Mouse (Mus musculus) liver, postnatal 0 days (tissue): ENCODE measurements around the gene D430042O09Rik. TPM values are rescaled to one million over a fixed set of nuclear protein-coding genes. Genes with fewer than 3 reads are reported as not detected.

Source experiments
- ATAC-seq: fragments of 200-750 bp; cut with Nextera tagmentation; 2 replicates; pipeline ENCODE4 v1.8.0; 2017; ENCODE audit warnings: mild to moderate bottlenecking, moderate library complexity
- DNase-seq: peaks from one replicate; pipeline ENCODE4 v3.0.0-alpha.2; 2016
- H3K27ac ChIP-seq: fragments of 300-500 bp; sonication (generic); 2 replicates; pipeline ENCODE4 v1.5.1; 2014; ENCODE audit warnings: antibody characterized with exemption, moderate library complexity, mild to moderate bottlenecking, low read depth
- H3K27me3 ChIP-seq: fragments of 300-500 bp; sonication (generic); 2 replicates; pipeline ENCODE4 v1.6.1; 2014; ENCODE audit warnings: low read length, control low read depth, mixed read lengths; ENCODE audit not compliant: insufficient read depth
- H3K36me3 ChIP-seq: fragments of 300-500 bp; sonication (generic); replicated peaks from 2 replicates; pipeline ENCODE4 v1.6.1; 2014; ENCODE audit warnings: mild to moderate bottlenecking, control low read depth, low read length, moderate library complexity, mixed read lengths; ENCODE audit not compliant: insufficient read depth
- H3K4me1 ChIP-seq: fragments of 300-500 bp; sonication (generic); 2 replicates; pipeline ENCODE4 v1.6.1; 2014; ENCODE audit warnings: antibody characterized with exemption, mild to moderate bottlenecking, control low read depth; ENCODE audit not compliant: insufficient read depth
- H3K4me2 ChIP-seq: fragments of 300-500 bp; sonication (generic); 2 replicates; pipeline ENCODE4 v1.6.1; 2014; ENCODE audit warnings: low read depth, mild to moderate bottlenecking, low read length, moderate library complexity, mixed read lengths
- H3K4me3 ChIP-seq: fragments of 300-500 bp; sonication (generic); 2 replicates; pipeline ENCODE4 v1.5.1; 2014; ENCODE audit warnings: low read depth, low read length
- H3K9ac ChIP-seq: fragments of 300-500 bp; sonication (generic); replicated peaks from 2 replicates; pipeline ENCODE4 v1.6.1; 2014; ENCODE audit warnings: mild to moderate bottlenecking, moderate library complexity
- H3K9me3 ChIP-seq: fragments of 300-500 bp; sonication (generic); 2 replicates; pipeline ENCODE4 v1.6.1; 2016; ENCODE audit warnings: mild to moderate bottlenecking, control low read depth, low read length, mixed read lengths
- CTCF ChIP-seq: sonication (generic); IDR thresholded peaks from 2 replicates; pipeline ENCODE4 v1.5.1; 2016; ENCODE audit warnings: antibody characterized with exemption, low read depth
- EP300 ChIP-seq: IDR thresholded peaks from 2 replicates; pipeline ENCODE4 v1.6.1; 2016; ENCODE audit warnings: antibody characterized with exemption, low read depth, mild to moderate bottlenecking
- WGBS: fragments of 180-500 bp; shearing (Covaris S2); extraction: QIAGEN DNeasy Blood & Tissue Kit; methylation state at CpG from one replicate; pipeline ENCODE4 v1.1.7; 2014; ENCODE audit not compliant: insufficient replicate concordance; 5-methylcytosine and 5-hydroxymethylcytosine counted together
- polyA plus RNA-seq: library from polyadenylated mRNA; unstranded; fragments of >200 nt; fragmentation: Nextera tagmentation; extraction: Ambion mirVana; gene quantifications from 2 replicates; pipeline ENCODE4 v1.2.1, GENCODE M21; 2015

Gene D430042O09Rik
- polyA plus RNA-seq, 1 experiment from 2014 or later = 1.3 TPM

- H3K4me1 ChIP-seq = no peaks in the 10 kb centered on the region
- H3K4me3 ChIP-seq = no peak overlapping the region
- no peak for ATAC-seq
- DNase-seq = no peak
- no peak overlapping the region for H3K9ac ChIP-seq
- no peaks in the 10 kb centered on the region for H3K27me3 ChIP-seq
- H3K27ac ChIP-seq = no peak overlapping the region
- H3K36me3 ChIP-seq = peaks cover 3% of the 10 kb centered on the region; the same call in 1 of the 2 replicates
- WGBS = 67% methylated on average over 3 of the region's 3 CpGs
- H3K9me3 ChIP-seq = no peaks in the 10 kb centered on the region
- H3K4me2 ChIP-seq = no peak overlapping the region
- TF ChIP-seq CTCF (no peak), EP300 (no peak)
These were observed 121.5 kb downstream of the D430042O09Rik start for GRCm38 (mm10) chr7:125829121-125829666.

- H3K27ac ChIP-seq = no peak overlapping the region
- WGBS = 33% methylated on average over 1 of the region's 1 CpGs
- H3K9ac ChIP-seq = no peak overlapping the region
- H3K4me2 ChIP-seq = no peak overlapping the region
- H3K27me3 ChIP-seq = no peaks in the 10 kb centered on the region
- no peaks in the 10 kb centered on the region for H3K4me1 ChIP-seq
- H3K4me3 ChIP-seq = no peak overlapping the region
- no peaks in the 10 kb centered on the region for H3K9me3 ChIP-seq
- TF ChIP-seq CTCF (no peak), EP300 (no peak)
- no peak for DNase-seq
- H3K36me3 ChIP-seq = peaks cover 3% of the 10 kb centered on the region; the same call in 1 of the 2 replicates
- no peak for ATAC-seq
These were observed 125.1 kb downstream of the D430042O09Rik start for GRCm38 (mm10) chr7:125832767-125833166.

DNA sequence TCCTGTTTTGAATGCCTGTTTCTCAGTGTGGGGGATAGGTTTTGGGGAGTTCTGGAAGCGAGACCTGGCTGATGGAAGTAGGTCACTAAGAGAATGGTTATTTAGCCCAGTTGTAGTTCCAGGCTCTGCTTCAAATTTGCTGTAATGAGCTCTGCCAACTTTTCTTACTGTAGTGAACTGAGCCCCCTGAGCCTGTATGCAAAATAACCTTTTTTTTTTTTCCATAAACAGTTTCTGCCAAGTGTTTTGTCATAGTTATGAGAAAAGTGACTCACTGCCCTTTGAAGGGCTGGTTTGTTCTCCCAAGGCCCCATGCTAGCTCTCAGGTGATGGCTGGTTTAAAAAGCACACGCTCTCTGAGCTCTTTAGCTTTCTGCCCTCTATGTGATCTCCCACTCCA, 125.8 kb downstream of the D430042O09Rik start:
- no peak overlapping the region for H3K9ac ChIP-seq
- no peaks in the 10 kb centered on the region for H3K27me3 ChIP-seq
- TF ChIP-seq CTCF = no peak
- no peak for TF ChIP-seq EP300
- WGBS = 82% methylated on average over 2 of the region's 2 CpGs
- no peak overlapping the region for H3K27ac ChIP-seq
- H3K4me3 ChIP-seq = no peak overlapping the region
- peaks cover 3% of the 10 kb centered on the region; the same call in 1 of the 2 replicates for H3K36me3 ChIP-seq
- DNase-seq (no peak), ATAC-seq (no peak)
- H3K4me2 ChIP-seq = no peak overlapping the region
- no peaks in the 10 kb centered on the region for H3K9me3 ChIP-seq
- no peaks in the 10 kb centered on the region for H3K4me1 ChIP-seq

- no peak overlapping the region for H3K9ac ChIP-seq
- H3K27me3 ChIP-seq = no peaks in the 10 kb centered on the region
- DNase-seq (no peak), ATAC-seq (no peak)
- no peak overlapping the region for H3K4me3 ChIP-seq
- H3K9me3 ChIP-seq = no peaks in the 10 kb centered on the region
- H3K4me2 ChIP-seq = no peak overlapping the region
- no peak overlapping the region for H3K27ac ChIP-seq
- H3K36me3 ChIP-seq = no peaks in the 10 kb centered on the region
- TF ChIP-seq CTCF = no peak
- TF ChIP-seq EP300 = no peak
- WGBS = 82% methylated on average over 5 of the region's 5 CpGs
- H3K4me1 ChIP-seq = no peaks in the 10 kb centered on the region
These were observed 130.5 kb downstream of the D430042O09Rik start for GRCm38 (mm10) chr7:125838078-125838742.

DNA sequence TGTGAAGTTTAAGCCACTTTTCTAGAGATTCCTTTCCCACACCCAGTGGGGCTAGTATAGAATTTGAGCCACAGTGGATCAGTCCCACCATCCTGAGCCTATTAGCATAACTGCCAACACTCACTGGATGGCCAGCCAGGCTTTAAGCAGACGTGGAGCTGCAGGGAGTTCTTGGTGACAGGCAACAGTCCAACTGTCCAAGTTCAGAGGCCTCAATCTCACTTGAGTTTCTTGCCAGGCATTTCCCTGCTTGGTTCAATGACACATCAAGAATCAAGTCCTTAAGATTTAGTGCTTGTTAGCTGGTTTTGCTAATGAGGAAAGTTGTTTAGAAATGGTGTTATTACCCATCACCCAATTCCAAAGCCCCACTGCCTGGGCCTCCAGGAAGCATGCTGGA, 137.9 kb downstream of the D430042O09Rik start:
- H3K4me3 ChIP-seq = no peak overlapping the region
- no peak for ATAC-seq
- WGBS = 61% methylated on average over 1 of the region's 1 CpGs

GRCm38 (mm10) chr7:125846866-125847527, 139.3 kb downstream of the D430042O09Rik start:
- Histone ChIP-seq H3K4me2 (no peak overlapping the region), H3K9ac (no peak overlapping the region), H3K36me3 (no peaks in the 10 kb centered on the region), H3K27ac (no peak overlapping the region), H3K4me1 (no peaks in the 10 kb centered on the region), H3K9me3 (no peaks in the 10 kb centered on the region), H3K27me3 (no peaks in the 10 kb centered on the region), H3K4me3 (no peak overlapping the region)
- TF ChIP-seq EP300 (no peak), CTCF (no peak)
- ATAC-seq (no peak), DNase-seq (no peak)
- 70% methylated on average over 8 of the region's 8 CpGs for WGBS

More for the DNA sequence above, 137.9 kb downstream of the D430042O09Rik start:
- Histone ChIP-seq H3K4me1 (no peaks in the 10 kb centered on the region), H3K4me2 (no peak overlapping the region), H3K27ac (no peak overlapping the region), H3K36me3 (no peaks in the 10 kb centered on the region), H3K27me3 (no peaks in the 10 kb centered on the region), H3K9ac (no peak overlapping the region), H3K9me3 (no peaks in the 10 kb centered on the region)
- TF ChIP-seq EP300 (no peak), CTCF (no peak)
- DNase-seq = no peak
